Mouse (Mus musculus): ENCODE results near the gene Dctn1.
A peak's percentile ranks its signal among the peaks of the same experiment; 100 is the strongest.

Gene Dctn1

GRCm38 (mm10) chr6:83172240-83172920 lies 6.7 kb downstream of the Dctn1 start:
- no peak for DNase-seq

- peak; percentile 48 to 69 for DNase-seq
These were observed 10.3 kb downstream of the Dctn1 start for GRCm38 (mm10) chr6:83175996-83176395.

- DNase-seq = peak; percentile 70 to 76
These were observed 13.8 kb downstream of the Dctn1 start for GRCm38 (mm10) chr6:83179390-83180117.

- no peak for DNase-seq
These were observed 14.9 kb downstream of the Dctn1 start for GRCm38 (mm10) chr6:83180605-83181004.

- DNase-seq = peak in 1 of 2 experiments; percentile 61
These were observed 19.2 kb downstream of the Dctn1 start for GRCm38 (mm10) chr6:83184858-83185435.

- peak; percentile 93 to 95 for DNase-seq
These were observed 20.5 kb downstream of the Dctn1 start for GRCm38 (mm10) chr6:83185895-83186861.

GRCm38 (mm10) chr6:83186946-83187345 lies 21.2 kb downstream of the Dctn1 start:
- no peak for DNase-seq

GRCm38 (mm10) chr6:83193571-83193970 lies 27.9 kb downstream of the Dctn1 start:
- DNase-seq = no peak

- DNase-seq = peak; percentile 86 to 87
These were observed 31.8 kb downstream of the Dctn1 start for GRCm38 (mm10) chr6:83197345-83198004.

- DNase-seq = no peak
These were observed 37.6 kb downstream of the Dctn1 start for GRCm38 (mm10) chr6:83203320-83203719.

- DNase-seq = no peak
These were observed 40.1 kb downstream of the Dctn1 start for GRCm38 (mm10) chr6:83205851-83206250.

GRCm38 (mm10) chr6:83206321-83206720 lies 40.6 kb downstream of the Dctn1 start:
- DNase-seq = no peak

- peak in 1 of 2 experiments; percentile 33 for DNase-seq
These were observed 41.8 kb downstream of the Dctn1 start for GRCm38 (mm10) chr6:83207361-83208049.

GRCm38 (mm10) chr6:83208050-83208400 lies 42.3 kb downstream of the Dctn1 start:
- DNase-seq = no peak

- no peak for DNase-seq
These were observed 44.8 kb downstream of the Dctn1 start for GRCm38 (mm10) chr6:83210495-83210894.

- DNase-seq = peak in 1 of 2 experiments; percentile 50
These were observed 45.8 kb downstream of the Dctn1 start for GRCm38 (mm10) chr6:83211526-83211925.

GRCm38 (mm10) chr6:83215002-83215666 lies 49.4 kb downstream of the Dctn1 start:
- DNase-seq = peak; percentile 94 to 96

- no peak for DNase-seq
These were observed 54.1 kb downstream of the Dctn1 start, which contains the start of gene Slc4a5 for GRCm38 (mm10) chr6:83219814-83220213. Slc4a5 (plus strand) TSS chr6:83219828.

- no peak for DNase-seq
These were observed 65.8 kb downstream of the Dctn1 start for GRCm38 (mm10) chr6:83231486-83231885.

- no peak for DNase-seq
These were observed 67.6 kb downstream of the Dctn1 start for GRCm38 (mm10) chr6:83233306-83233705.

- DNase-seq = peak in 1 of 2 experiments; percentile 20
These were observed 68.6 kb downstream of the Dctn1 start for GRCm38 (mm10) chr6:83234280-83234741.

All from cerebellum, postnatal 10 days (tissue).